Mouse (Mus musculus): Measurements from ENCODE around the gene Rpl28. TPM values are rescaled to one million over a fixed set of nuclear protein-coding genes. Genes with fewer than 3 reads are reported as not detected.
A peak's percentile ranks its signal among the peaks of the same experiment; 100 is the strongest.
"Not testable (repeated sequence)": the region's sequence is repeated elsewhere in the genome, so short reads cannot be mapped to it uniquely, and the experiment has no call there.

Rpl28 gene
- polyA plus RNA-seq, 1 experiment: 604 TPM

- 38% methylated on average over 3 of the region's 3 CpGs for WGBS
- DNase-seq (ENCODE audit: low read depth, low spot score): no peak
These were observed 10.5 kb upstream of the Rpl28 start for GRCm38 (mm10) chr7:4782130-4782529.

GRCm38 (mm10) chr7:4782759-4783158 lies 9.9 kb upstream of the Rpl28 start, which contains the start of the genes Il11 and Tmem190:
Il11 (minus strand) TSS chr7:4782859.
Tmem190 (plus strand) TSS chr7:4782937.
- 80% methylated on average over 2 of the region's 2 CpGs for WGBS
- DNase-seq (ENCODE audit: low read depth, low spot score): no peak

GRCm38 (mm10) chr7:4783667-4784268 lies 8.9 kb upstream of the Rpl28 start:
- DNase-seq (ENCODE audit: low read depth, low spot score): no peak
- 85% methylated on average over 14 of the region's 14 CpGs for WGBS

- DNase-seq (ENCODE audit: low read depth, low spot score): no peak
- WGBS: under 1% methylated on average over 64 of the region's 64 CpGs
These were observed 3.9 kb upstream of the Rpl28 start for GRCm38 (mm10) chr7:4788499-4789435.

- no peak for DNase-seq (ENCODE audit: low read depth, low spot score)
These were observed 3.2 kb upstream of the Rpl28 start, which contains the start of gene Tmem238 for GRCm38 (mm10) chr7:4789436-4789935. Tmem238 (minus strand) TSS chr7:4789656.

GRCm38 (mm10) chr7:4793248-4793647 lies 574 bp downstream of the Rpl28 start:
- under 1% methylated on average over 31 of the region's 31 CpGs for WGBS

More at GRCm38 (mm10) chr7:4789436-4789935, 3.2 kb upstream of the Rpl28 start, which contains the start of gene Tmem238:
- WGBS: 5% methylated on average over 40 of the region's 40 CpGs

GRCm38 (mm10) chr7:4793674-4794073 lies 1.0 kb downstream of the Rpl28 start:
- 24% methylated on average over 4 of the region's 4 CpGs for WGBS
- DNase-seq (ENCODE audit: low read depth, low spot score): no peak

More at GRCm38 (mm10) chr7:4793248-4793647, 574 bp downstream of the Rpl28 start:
- DNase-seq (ENCODE audit: low read depth, low spot score): not testable (repeated sequence)

GRCm38 (mm10) chr7:4794631-4795168 lies 2.0 kb downstream of the Rpl28 start:
- WGBS: 55% methylated on average over 3 of the region's 3 CpGs

GRCm38 (mm10) chr7:4795767-4796433 lies 3.2 kb downstream of the Rpl28 start:
- no peak for DNase-seq (ENCODE audit: low read depth, low spot score)
- 62% methylated on average over 7 of the region's 7 CpGs for WGBS

More at GRCm38 (mm10) chr7:4794631-4795168, 2.0 kb downstream of the Rpl28 start:
- DNase-seq (ENCODE audit: low read depth, low spot score): no peak

GRCm38 (mm10) chr7:4802247-4802646 lies 9.6 kb downstream of the Rpl28 start:
- no peak for DNase-seq (ENCODE audit: low read depth, low spot score)

GRCm38 (mm10) chr7:4806716-4807115 lies 14.0 kb downstream of the Rpl28 start:
- 64% methylated on average over 7 of the region's 7 CpGs for WGBS
- no peak for DNase-seq (ENCODE audit: low read depth, low spot score)

- DNase-seq (ENCODE audit: low read depth, low spot score): not testable (repeated sequence)
- WGBS: 18% methylated on average over 10 of the region's 10 CpGs
These were observed 18.5 kb downstream of the Rpl28 start for GRCm38 (mm10) chr7:4811131-4811530.

- under 1% methylated on average over 31 of the region's 36 CpGs for WGBS
- no peak for DNase-seq (ENCODE audit: low read depth, low spot score)
These were observed 19.2 kb downstream of the Rpl28 start for GRCm38 (mm10) chr7:4811842-4812302.

GRCm38 (mm10) chr7:4812303-4813104 lies 19.8 kb downstream of the Rpl28 start, which contains the start of gene Ube2s:
Ube2s (minus strand) TSS chr7:4812590.
- under 1% methylated on average over 62 of the region's 62 CpGs for WGBS
- DNase-seq (ENCODE audit: low read depth, low spot score): peak; percentile 99

GRCm38 (mm10) chr7:4813105-4813791 lies 20.6 kb downstream of the Rpl28 start:
- DNase-seq (ENCODE audit: low read depth, low spot score): no peak
- WGBS: 9% methylated on average over 8 of the region's 8 CpGs

- no peak for DNase-seq (ENCODE audit: low read depth, low spot score)
These were observed 23.9 kb downstream of the Rpl28 start for GRCm38 (mm10) chr7:4816559-4816958.

- 85% methylated on average over 7 of the region's 7 CpGs for WGBS
- not testable (repeated sequence) for DNase-seq (ENCODE audit: low read depth, low spot score)
These were observed 28.3 kb downstream of the Rpl28 start for GRCm38 (mm10) chr7:4820925-4821324.

- DNase-seq (ENCODE audit: low read depth, low spot score): no peak
- 78% methylated on average over 4 of the region's 4 CpGs for WGBS
These were observed 29.0 kb downstream of the Rpl28 start for GRCm38 (mm10) chr7:4821690-4822089.

Measured in large intestine, adult 2 months (tissue).